20 mouse cellular contexts compared by ENCODE assay signal in the genomic region with DNA sequence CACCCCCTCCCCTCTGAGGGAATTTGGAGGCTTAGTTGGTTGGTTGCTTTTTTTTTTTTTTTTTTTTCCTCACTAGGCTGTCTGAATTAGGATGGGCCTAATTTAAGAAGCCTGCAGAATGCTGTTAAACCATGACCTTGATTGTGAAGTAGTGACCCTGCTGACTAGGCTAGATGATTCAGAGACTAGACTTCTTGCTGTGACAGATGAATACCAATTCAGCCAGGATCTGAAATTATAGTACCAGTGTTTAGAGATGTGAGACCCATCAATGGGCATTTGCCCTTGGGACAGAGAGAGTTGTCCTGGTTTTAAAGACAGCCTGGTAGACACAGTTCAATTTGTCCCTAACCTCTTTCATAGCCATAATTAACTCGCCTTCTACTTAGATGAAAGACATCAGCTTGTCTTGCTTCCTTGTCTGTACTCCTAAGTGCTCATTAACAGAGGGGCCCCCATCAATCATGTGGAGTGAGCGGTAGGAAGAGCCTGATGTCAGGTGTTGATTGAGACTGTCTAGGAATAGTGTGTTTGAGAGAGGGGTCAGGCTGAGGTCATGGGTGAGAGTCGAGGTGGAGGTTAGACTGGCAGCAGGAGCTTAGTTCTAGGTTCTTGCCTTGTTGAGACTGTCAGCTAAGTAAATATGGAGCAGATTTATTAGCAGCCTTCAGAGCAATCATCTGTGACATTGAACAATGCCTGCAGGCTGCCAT. TPM values are rescaled to one million over a fixed set of nuclear protein-coding genes. Genes with fewer than 3 reads are reported as not detected.
DNase-seq lines count a peak whose midpoint lies in the region; ATAC-seq and TF ChIP-seq lines count a peak whose summit lies in the region.
"Had no signal": no experiment of that assay in that cellular context is flagged by ENCODE, and none has a peak within 500 bp of the region (broad histone marks: within the 10 kb centered on the region; RNA-seq: fewer than 3 reads in every experiment).

No protein-coding gene starts in this region.

- no peak overlapping the region for H3K9ac ChIP-seq in forebrain, embryonic 15.5 days (replicated peaks)
- H3K9ac ChIP-seq in embryonic facial prominence, embryonic 14.5 days (ENCODE audit: low read depth, low read length): no peak overlapping the region
- H3K9ac ChIP-seq: liver, embryonic 15.5 days had no signal

- peaks cover 81% of the 10 kb centered on the region for H3K4me1 ChIP-seq in forebrain, embryonic 10.5 days
- peaks cover 18% of the 10 kb centered on the region for H3K4me1 ChIP-seq in forebrain, embryonic 15.5 days
- H3K4me1 ChIP-seq in embryonic facial prominence, embryonic 14.5 days (ENCODE audit: control insufficient read depth, insufficient read depth, low read length): no peaks in the 10 kb centered on the region

- no peak overlapping the region for H3K4me2 ChIP-seq in forebrain, embryonic 15.5 days (replicated peaks)
- H3K4me2 ChIP-seq in embryonic facial prominence, embryonic 14.5 days (ENCODE audit: low read depth, low read length): no peak overlapping the region
- H3K4me2 ChIP-seq: liver, embryonic 15.5 days had no signal

- ATAC-seq in forebrain, embryonic 15.5 days (replicated peaks): no peak; the same call in 1 of the 2 replicates
- ATAC-seq in embryonic facial prominence, embryonic 14.5 days (ENCODE audit: low read depth): peak; percentile 23; the same call in 1 of the 2 replicates
- ATAC-seq: activated CD4-positive, CD25-positive, alpha-beta regulatory T cell, adult 4 months had no signal

- H3K27ac ChIP-seq in forebrain, embryonic 10.5 days: peak overlapping the region; percentile 76
- no peak overlapping the region for H3K27ac ChIP-seq in forebrain, embryonic 15.5 days (replicated peaks)
- peak overlapping the region; percentile 53; the same call in 1 of the 2 replicates for H3K27ac ChIP-seq in layer of hippocampus, adult 2 months
- no peak overlapping the region for H3K27ac ChIP-seq in embryonic facial prominence, embryonic 14.5 days (replicated peaks; ENCODE audit: low read depth, low read length)
- H3K27ac ChIP-seq: liver, embryonic 15.5 days; stomach, postnatal 0 days had no signal

- 22% methylated on average over 3 of the region's 3 CpGs for WGBS in forebrain, embryonic 10.5 days
- WGBS in forebrain, embryonic 15.5 days: 22% methylated on average over 3 of the region's 3 CpGs
- 45% methylated on average over 3 of the region's 3 CpGs for WGBS in embryonic facial prominence, embryonic 14.5 days

- DNase-seq in forebrain, embryonic 10.5 days (ENCODE audit: extremely low spot score, low spot score): peak; percentile 72
- DNase-seq in layer of hippocampus, adult 2 months (ENCODE audit: low spot score in 2 of 2): no peak
- DNase-seq in layer of hippocampus, adult 11-12 months (ENCODE audit: low spot score): no peak
- DNase-seq in embryonic facial prominence, embryonic 14.5 days (ENCODE audit: low spot score): no peak
- peak; percentile 47 for DNase-seq in yolk sac, embryonic 10.5 days (ENCODE audit: low spot score)
- DNase-seq in heart, adult 11 months: no peak
- no peak for DNase-seq in layer of hippocampus, postnatal 14 days (ENCODE audit: low spot score in 2 of 2)
- DNase-seq: cerebellum, adult 9-11 months; gastrocnemius, adult 2 months; kidney, postnatal 10 days; layer of hippocampus, postnatal 36 days; lung, postnatal 4 days had no signal

- H3K27me3 ChIP-seq in forebrain, embryonic 10.5 days (ENCODE audit: poor library complexity, severe bottlenecking): peaks cover 48% of the 10 kb centered on the region
- H3K27me3 ChIP-seq in forebrain, embryonic 15.5 days: no peaks in the 10 kb centered on the region
- H3K27me3 ChIP-seq in embryonic facial prominence, embryonic 14.5 days (replicated peaks; ENCODE audit: control insufficient read depth, insufficient read depth, low read length): no peaks in the 10 kb centered on the region

- no peaks in the 10 kb centered on the region for H3K9me3 ChIP-seq in forebrain, embryonic 10.5 days
- H3K9me3 ChIP-seq in forebrain, embryonic 15.5 days: no peaks in the 10 kb centered on the region
- H3K9me3 ChIP-seq in embryonic facial prominence, embryonic 14.5 days (ENCODE audit: control insufficient read depth, low read length): no peaks in the 10 kb centered on the region
- H3K9me3 ChIP-seq: liver, embryonic 15.5 days had no signal

- no peak overlapping the region for H3K4me3 ChIP-seq in forebrain, embryonic 10.5 days
- no peak overlapping the region for H3K4me3 ChIP-seq in forebrain, embryonic 15.5 days
- no peak overlapping the region for H3K4me3 ChIP-seq in layer of hippocampus, adult 2 months
- H3K4me3 ChIP-seq in embryonic facial prominence, embryonic 14.5 days (ENCODE audit: low read depth, low read length): no peak overlapping the region
- H3K4me3 ChIP-seq: gastrocnemius, adult 2 months; liver, embryonic 15.5 days had no signal

- no peak for TF ChIP-seq CTCF in layer of hippocampus, adult 2 months (conservative IDR thresholded peaks at IDR 0.05)

- no peaks in the 10 kb centered on the region for H3K36me3 ChIP-seq in forebrain, embryonic 10.5 days (replicated peaks)
- H3K36me3 ChIP-seq in forebrain, embryonic 15.5 days: no peaks in the 10 kb centered on the region
- no peaks in the 10 kb centered on the region for H3K36me3 ChIP-seq in embryonic facial prominence, embryonic 14.5 days (ENCODE audit: control insufficient read depth, insufficient read depth, low read length)
- H3K36me3 ChIP-seq: liver, embryonic 15.5 days had no signal

RNA-seq across cellular contexts. Expression of a gene that starts 13.3 kb away (rescaled TPM):
- polyA plus RNA-seq in forebrain, embryonic 10.5 days (2016; fragmentation: Nextera tagmentation; extraction: Ambion mirVana): 0.46 and 0.97 TPM in 2 replicates
- 1.8 and 1.9 TPM in 2 replicates for polyA plus RNA-seq in forebrain, embryonic 15.5 days (2015; fragmentation: Nextera tagmentation; extraction: Ambion mirVana)
- total RNA-seq in layer of hippocampus, adult 2 months (2021): 100 to 1,000 TPM; 137 to 142 TPM
- 1.00 and 1.0 TPM in 2 replicates for polyA plus RNA-seq in embryonic facial prominence, embryonic 14.5 days (2014; fragmentation: Nextera tagmentation; extraction: Ambion mirVana)
- 100 to 1,000 TPM; 106 to 108 TPM for total RNA-seq in layer of hippocampus, postnatal 14 days (2021)
- polyA plus RNA-seq: activated CD4-positive, CD25-positive, alpha-beta regulatory T cell, adult 4 months had no signal

RNA-seq across cellular contexts. Expression of a gene that starts 13.4 kb away (rescaled TPM):
- 0.30 TPM in 1 of 2 replicates, not detected in the other for polyA plus RNA-seq in forebrain, embryonic 10.5 days (2016; fragmentation: Nextera tagmentation; extraction: Ambion mirVana)
- 0.50 TPM in 1 of 2 replicates, not detected in the other for polyA plus RNA-seq in forebrain, embryonic 15.5 days (2015; fragmentation: Nextera tagmentation; extraction: Ambion mirVana)
- total RNA-seq in layer of hippocampus, adult 2 months (2021): 1 to 10 TPM; 2.5 to 3.4 TPM
- polyA plus RNA-seq in embryonic facial prominence, embryonic 14.5 days (2014; fragmentation: Nextera tagmentation; extraction: Ambion mirVana): not detected in 2 replicates
- total RNA-seq in layer of hippocampus, postnatal 14 days (2021): 1 to 10 TPM; 2.4 to 2.5 TPM
- total RNA-seq: gastrocnemius, adult 2 months had no signal
- polyA plus RNA-seq: activated CD4-positive, CD25-positive, alpha-beta regulatory T cell, adult 4 months; heart, embryonic 14.5 days; limb, embryonic 11.5 days; small intestine, adult 2 months; stomach, postnatal 0 days had no signal

RNA-seq across cellular contexts. Expression of a gene that starts 23.1 kb away (rescaled TPM):
- polyA plus RNA-seq in forebrain, embryonic 10.5 days (2016; fragmentation: Nextera tagmentation; extraction: Ambion mirVana): not detected in 2 replicates
- not detected in 2 replicates for polyA plus RNA-seq in forebrain, embryonic 15.5 days (2015; fragmentation: Nextera tagmentation; extraction: Ambion mirVana)
- under 1 TPM in 1 of 2 experiments, not detected in 1; 0.52 TPM for total RNA-seq in layer of hippocampus, adult 2 months (2021)
- not detected in 2 replicates for polyA plus RNA-seq in embryonic facial prominence, embryonic 14.5 days (2014; fragmentation: Nextera tagmentation; extraction: Ambion mirVana)
- not detected for total RNA-seq in layer of hippocampus, postnatal 14 days (2021)
- total RNA-seq: gastrocnemius, adult 2 months had no signal
- polyA plus RNA-seq: activated CD4-positive, CD25-positive, alpha-beta regulatory T cell, adult 4 months; heart, embryonic 14.5 days; limb, embryonic 11.5 days; liver, embryonic 15.5 days; small intestine, adult 2 months; stomach, postnatal 0 days; urinary bladder, adult 2 months had no signal

RNA-seq across cellular contexts. Expression of a gene that starts 25.7 kb away (rescaled TPM):
- polyA plus RNA-seq in forebrain, embryonic 10.5 days (2016; fragmentation: Nextera tagmentation; extraction: Ambion mirVana): 22.7 and 22.9 TPM in 2 replicates
- polyA plus RNA-seq in forebrain, embryonic 15.5 days (2015; fragmentation: Nextera tagmentation; extraction: Ambion mirVana): 21.6 and 23.1 TPM in 2 replicates
- total RNA-seq in layer of hippocampus, adult 2 months (2021): 100 to 1,000 TPM; 240 to 254 TPM
- polyA plus RNA-seq in embryonic facial prominence, embryonic 14.5 days (2014; fragmentation: Nextera tagmentation; extraction: Ambion mirVana): 42.2 and 46.6 TPM in 2 replicates
- 100 to 1,000 TPM; 206 to 209 TPM for total RNA-seq in layer of hippocampus, postnatal 14 days (2021)

RNA-seq across cellular contexts. Expression of a gene that starts 36.4 kb away (rescaled TPM):
- 1.2 and 1.7 TPM in 2 replicates for polyA plus RNA-seq in forebrain, embryonic 10.5 days (2016; fragmentation: Nextera tagmentation; extraction: Ambion mirVana)
- polyA plus RNA-seq in forebrain, embryonic 15.5 days (2015; fragmentation: Nextera tagmentation; extraction: Ambion mirVana): 1.6 and 2.3 TPM in 2 replicates
- total RNA-seq in layer of hippocampus, adult 2 months (2021): 1 to 10 TPM; 4.8 to 5.1 TPM
- polyA plus RNA-seq in embryonic facial prominence, embryonic 14.5 days (2014; fragmentation: Nextera tagmentation; extraction: Ambion mirVana): 2.9 and 4.0 TPM in 2 replicates
- total RNA-seq in layer of hippocampus, postnatal 14 days (2021): 1 to 10 TPM; 4.0 to 4.5 TPM

Comparison
In these comparisons a context has a peak if more than half of its experiments do, and no peak if none do; other contexts are left out.
1. H3K27ac ChIP-seq: peak in forebrain, embryonic 10.5 days (single experiment) and layer of hippocampus, adult 2 months (single experiment); none in forebrain, embryonic 15.5 days (single experiment) and embryonic facial prominence, embryonic 14.5 days (single experiment).
2. DNase-seq: peak in forebrain, embryonic 10.5 days (single experiment) and yolk sac, embryonic 10.5 days (single experiment); none in layer of hippocampus, adult 2 months (0 of 2), layer of hippocampus, adult 11-12 months (single experiment), embryonic facial prominence, embryonic 14.5 days (single experiment), heart, adult 11 months (single experiment) and layer of hippocampus, postnatal 14 days (0 of 2).